ENCODE assay signal across 8 mouse cellular contexts in genomic region chr9:108262494-108263049, GRCm38 (mm10). TPM values are rescaled to one million over a fixed set of nuclear protein-coding genes. Genes with fewer than 3 reads are reported as not detected.
DNase-seq lines count a peak whose midpoint lies in the region; ATAC-seq lines count a peak whose summit lies in the region.

No protein-coding gene starts in this region.

- 26% methylated on average over 11 of the region's 11 CpGs for WGBS in lung, embryonic 15.5 days

- H3K27me3 ChIP-seq in erythroblast, embryonic 14.5 days (ENCODE audit: control insufficient read depth), result peaks cover 3% of the 10 kb centered on the region; the same call in 1 of the 2 replicates
- H3K27me3 ChIP-seq in lung, embryonic 15.5 days, result no peaks in the 10 kb centered on the region

- peak overlapping the region; percentile 45 for H3K27ac ChIP-seq in brown adipose tissue, adult 24 weeks (replicated peaks; ENCODE audit: low read depth, low read length)
- peak overlapping the region; percentile 97 for H3K27ac ChIP-seq in lung, embryonic 15.5 days

- peak; percentile 59 to 67 for DNase-seq in heart, postnatal 10 days
- no peak for DNase-seq in left cerebral cortex, postnatal 4 days
- no peak for DNase-seq in thymus, postnatal 0 days (ENCODE audit: low spot score)

- H3K36me3 ChIP-seq in erythroblast, embryonic 14.5 days (ENCODE audit: control insufficient read depth), result no peaks in the 10 kb centered on the region
- 0 out of 2 replicates have a peak, but pooled peaks cover under 1% of the 10 kb centered on the region for H3K36me3 ChIP-seq in lung, embryonic 15.5 days

- no peak for ATAC-seq in erythroblast, adult 5-6 weeks (replicated peaks; ENCODE audit: low FRiP score, poor library complexity, severe bottlenecking)
- ATAC-seq in lung, embryonic 15.5 days (ENCODE audit: borderline replicate concordance, extremely low read depth, low FRiP score, low TSS enrichment), result no peak
- no peak for ATAC-seq in monocyte, adult 5-6 weeks (replicated peaks; ENCODE audit: insufficient number of reproducible peaks, low FRiP score, low TSS enrichment, poor library complexity, severe bottlenecking)

- H3K4me2 ChIP-seq in lung, embryonic 15.5 days, result peak overlapping the region; percentile 85

- H3K4me1 ChIP-seq in erythroblast, embryonic 14.5 days (ENCODE audit: control insufficient read depth), result peaks cover 44% of the 10 kb centered on the region
- H3K4me1 ChIP-seq in brown adipose tissue, adult 24 weeks (ENCODE audit: control insufficient read depth, insufficient read depth, insufficient read length, low read length), result peaks cover 22% of the 10 kb centered on the region
- H3K4me1 ChIP-seq in lung, embryonic 15.5 days, result peaks cover 44% of the 10 kb centered on the region

- H3K9ac ChIP-seq in lung, embryonic 15.5 days, result peak overlapping the region; percentile 87

- intact Hi-C loops in heart, postnatal 10 days (cut with DNase I), result loop anchor here (5.0 kb wide), 1 partner anchor 60 kb away; no protein-coding TSS in a partner anchor
- intact Hi-C loops in left cerebral cortex, postnatal 4 days (cut with DNase I), result no loop called here

- no peaks in the 10 kb centered on the region for H3K9me3 ChIP-seq in erythroblast, embryonic 14.5 days (ENCODE audit: control insufficient read depth, low read length)
- H3K9me3 ChIP-seq in lung, embryonic 15.5 days, result no peaks in the 10 kb centered on the region

- H3K4me3 ChIP-seq in erythroblast, embryonic 14.5 days (replicated peaks), result peak overlapping the region; percentile 93
- peak overlapping the region; percentile 77 for H3K4me3 ChIP-seq in brown adipose tissue, adult 24 weeks (ENCODE audit: insufficient read depth, low read depth, low read length)
- H3K4me3 ChIP-seq in lung, embryonic 15.5 days, result peak overlapping the region; percentile 97

RNA-seq across cellular contexts. Expression of gene Dag1, which starts 1.2 kb away (rescaled TPM):
- polyA plus RNA-seq in erythroblast, embryonic 14.5 days (2012), result 0.67 and 0.75 TPM in 2 replicates
- 1.7 and 6.7 TPM in 2 replicates for total RNA-seq in erythroblast, adult 5-6 weeks (2015; ENCODE audit: low replicate concordance)
- 1.7 TPM in 2 replicates for total RNA-seq in erythroblast, adult 5-6 weeks (2017; ENCODE audit: low replicate concordance)
- 116 and 133 TPM in 2 replicates for polyA plus RNA-seq in brown adipose tissue, adult 24 weeks (2012; ENCODE audit: insufficient read depth, insufficient read length, missing spikeins)
- 100 to 1,000 TPM; 369 to 394 TPM for total RNA-seq in heart, postnatal 10 days (2021)
- polyA plus RNA-seq in lung, embryonic 15.5 days (2015; fragmentation: Nextera tagmentation; extraction: Ambion mirVana), result 100 and 110 TPM in 2 replicates
- total RNA-seq in monocyte, adult 5-6 weeks (2017), result 3.2 to 5.7 TPM (median 5.0 TPM) in 3 replicates
- 100 to 1,000 TPM; 121 to 127 TPM for total RNA-seq in left cerebral cortex, postnatal 4 days (2021)
- polyA plus RNA-seq in thymus, postnatal 0 days (2015; fragmentation: Nextera tagmentation; extraction: Ambion mirVana), result 14.0 and 15.6 TPM in 2 replicates

RNA-seq across cellular contexts. Expression of gene Nicn1, which starts 27.7 kb away (rescaled TPM):
- polyA plus RNA-seq in erythroblast, embryonic 14.5 days (2012), result not detected in 2 replicates
- total RNA-seq in erythroblast, adult 5-6 weeks (2015; ENCODE audit: low replicate concordance), result 0.58 TPM in 1 of 2 replicates, not detected in the other
- total RNA-seq in erythroblast, adult 5-6 weeks (2017; ENCODE audit: low replicate concordance), result 1.0 TPM in 1 of 2 replicates, not detected in the other
- 21.6 and 23.1 TPM in 2 replicates for polyA plus RNA-seq in brown adipose tissue, adult 24 weeks (2012; ENCODE audit: insufficient read depth, insufficient read length, missing spikeins)
- total RNA-seq in heart, postnatal 10 days (2021), result 10 to 100 TPM; 20.5 to 21.8 TPM
- polyA plus RNA-seq in lung, embryonic 15.5 days (2015; fragmentation: Nextera tagmentation; extraction: Ambion mirVana), result 32.5 and 37.2 TPM in 2 replicates
- 1.1 to 1.9 TPM (median 1.6 TPM) in 3 replicates for total RNA-seq in monocyte, adult 5-6 weeks (2017)
- total RNA-seq in left cerebral cortex, postnatal 4 days (2021), result 100 to 1,000 TPM; 101 to 118 TPM
- polyA plus RNA-seq in thymus, postnatal 0 days (2015; fragmentation: Nextera tagmentation; extraction: Ambion mirVana), result 8.2 and 12.4 TPM in 2 replicates

RNA-seq across cellular contexts. Expression of gene Amt, which starts 34.1 kb away (rescaled TPM):
- polyA plus RNA-seq in erythroblast, embryonic 14.5 days (2012), result not detected in 2 replicates
- not detected in 2 replicates for total RNA-seq in erythroblast, adult 5-6 weeks (2015; ENCODE audit: low replicate concordance)
- total RNA-seq in erythroblast, adult 5-6 weeks (2017; ENCODE audit: low replicate concordance), result 0.51 TPM in 1 of 2 replicates, not detected in the other
- 2.0 and 2.8 TPM in 2 replicates for polyA plus RNA-seq in brown adipose tissue, adult 24 weeks (2012; ENCODE audit: insufficient read depth, insufficient read length, missing spikeins)
- 1 to 10 TPM; 5.2 to 6.9 TPM for total RNA-seq in heart, postnatal 10 days (2021)
- 19.7 and 20.5 TPM in 2 replicates for polyA plus RNA-seq in lung, embryonic 15.5 days (2015; fragmentation: Nextera tagmentation; extraction: Ambion mirVana)
- total RNA-seq in monocyte, adult 5-6 weeks (2017), result 0.57 to 1.1 TPM in 2 of 3 replicates, not detected in the other
- 10 to 100 TPM; 25.0 to 26.7 TPM for total RNA-seq in left cerebral cortex, postnatal 4 days (2021)
- polyA plus RNA-seq in thymus, postnatal 0 days (2015; fragmentation: Nextera tagmentation; extraction: Ambion mirVana), result 1.1 and 1.8 TPM in 2 replicates

RNA-seq across cellular contexts. Expression of gene Rhoa, which starts 43.4 kb away (rescaled TPM):
- polyA plus RNA-seq in erythroblast, embryonic 14.5 days (2012), result 12.9 and 13.9 TPM in 2 replicates
- 149 and 157 TPM in 2 replicates for total RNA-seq in erythroblast, adult 5-6 weeks (2015; ENCODE audit: low replicate concordance)
- total RNA-seq in erythroblast, adult 5-6 weeks (2017; ENCODE audit: low replicate concordance), result 238 and 268 TPM in 2 replicates
- 299 and 302 TPM in 2 replicates for polyA plus RNA-seq in brown adipose tissue, adult 24 weeks (2012; ENCODE audit: insufficient read depth, insufficient read length, missing spikeins)
- total RNA-seq in heart, postnatal 10 days (2021), result 100 to 1,000 TPM; 328 to 329 TPM
- 484 and 512 TPM in 2 replicates for polyA plus RNA-seq in lung, embryonic 15.5 days (2015; fragmentation: Nextera tagmentation; extraction: Ambion mirVana)
- 777 to 880 TPM (median 867 TPM) in 3 replicates for total RNA-seq in monocyte, adult 5-6 weeks (2017)
- total RNA-seq in left cerebral cortex, postnatal 4 days (2021), result 100 to 1,000 TPM; 191 to 205 TPM
- polyA plus RNA-seq in thymus, postnatal 0 days (2015; fragmentation: Nextera tagmentation; extraction: Ambion mirVana), result 517 and 543 TPM in 2 replicates

RNA-seq across cellular contexts. Expression of gene Tcta, which starts 43.4 kb away (rescaled TPM):
- polyA plus RNA-seq in erythroblast, embryonic 14.5 days (2012), result 0.16 TPM in 2 replicates
- total RNA-seq in erythroblast, adult 5-6 weeks (2015; ENCODE audit: low replicate concordance), result 6.1 and 9.2 TPM in 2 replicates
- total RNA-seq in erythroblast, adult 5-6 weeks (2017; ENCODE audit: low replicate concordance), result 4.1 and 4.5 TPM in 2 replicates
- polyA plus RNA-seq in brown adipose tissue, adult 24 weeks (2012; ENCODE audit: insufficient read depth, insufficient read length, missing spikeins), result 24.2 and 32.4 TPM in 2 replicates
- total RNA-seq in heart, postnatal 10 days (2021), result 10 to 100 TPM; 24.4 to 30.0 TPM
- polyA plus RNA-seq in lung, embryonic 15.5 days (2015; fragmentation: Nextera tagmentation; extraction: Ambion mirVana), result 29.6 and 35.5 TPM in 2 replicates
- total RNA-seq in monocyte, adult 5-6 weeks (2017), result 9.4 to 19.9 TPM (median 16.0 TPM) in 3 replicates
- total RNA-seq in left cerebral cortex, postnatal 4 days (2021), result 10 to 100 TPM; 30.0 to 35.6 TPM
- polyA plus RNA-seq in thymus, postnatal 0 days (2015; fragmentation: Nextera tagmentation; extraction: Ambion mirVana), result 41.6 and 45.7 TPM in 2 replicates

Comparison
In these comparisons a context has a peak if more than half of its experiments do, and no peak if none do; other contexts are left out.
1. DNase-seq: peak in heart, postnatal 10 days (2 of 2); none in left cerebral cortex, postnatal 4 days (single experiment) and thymus, postnatal 0 days (single experiment).
2. RNA of gene Dag1, which starts 1.2 kb away (total RNA-seq): 369 to 394 TPM in heart, postnatal 10 days and 121 to 127 TPM in left cerebral cortex, postnatal 4 days; 3.2 to 5.7 TPM in monocyte, adult 5-6 weeks and 1.7 to 6.7 TPM in erythroblast, adult 5-6 weeks; every median in the first group is over 10 times any median in the second.
3. RNA of gene Nicn1, which starts 27.7 kb away (total RNA-seq): 101 to 118 TPM in left cerebral cortex, postnatal 4 days; 20.5 to 21.8 TPM in heart, postnatal 10 days, 1.1 to 1.9 TPM in monocyte, adult 5-6 weeks and 0.58 to 1.0 TPM in erythroblast, adult 5-6 weeks; every median in the first group is over 4 times any median in the second.
4. Peak in every context shown above with its lines, with median percentiles within 50 percentile points of each other: H3K4me3 ChIP-seq.